Mouse (Mus musculus): ENCODE data around the gene Ergic1.

- no peak for TF ChIP-seq CTCF (IDR thresholded peaks at IDR 0.05; ENCODE audit: low read depth)
- no peak for TF ChIP-seq EP300 (IDR thresholded peaks at IDR 0.05; ENCODE audit: low read depth)
Observed at GRCm38 (mm10) chr17:26631811-26632327, 70.6 kb downstream of the Ergic1 start.
